Mouse (Mus musculus): ENCODE data around the gene Tecpr1. TPM values are rescaled to one million over a fixed set of nuclear protein-coding genes. Genes with fewer than 3 reads are reported as not detected.

Tecpr1 gene
- polyA plus RNA-seq, 1 experiment from 2014 or later = 27.4 TPM

- no peak overlapping the region for H3K4me2 ChIP-seq (replicated peaks)
- 29% methylated on average over 11 of the region's 11 CpGs for WGBS
- H3K27ac ChIP-seq = no peak overlapping the region
- H3K9me3 ChIP-seq = no peaks in the 10 kb centered on the region
- H3K4me3 ChIP-seq = no peak overlapping the region
- H3K36me3 ChIP-seq = no peaks in the 10 kb centered on the region
- no peak overlapping the region for H3K9ac ChIP-seq
- H3K27me3 ChIP-seq = no peaks in the 10 kb centered on the region
- ATAC-seq (ENCODE audit: insufficient number of reproducible peaks, insufficient read depth, low FRiP score, low TSS enrichment) = no peak
- peaks cover 15% of the 10 kb centered on the region for H3K4me1 ChIP-seq
Observed at GRCm38 (mm10) chr5:144226220-144226619, 2.8 kb upstream of the Tecpr1 start.

DNA sequence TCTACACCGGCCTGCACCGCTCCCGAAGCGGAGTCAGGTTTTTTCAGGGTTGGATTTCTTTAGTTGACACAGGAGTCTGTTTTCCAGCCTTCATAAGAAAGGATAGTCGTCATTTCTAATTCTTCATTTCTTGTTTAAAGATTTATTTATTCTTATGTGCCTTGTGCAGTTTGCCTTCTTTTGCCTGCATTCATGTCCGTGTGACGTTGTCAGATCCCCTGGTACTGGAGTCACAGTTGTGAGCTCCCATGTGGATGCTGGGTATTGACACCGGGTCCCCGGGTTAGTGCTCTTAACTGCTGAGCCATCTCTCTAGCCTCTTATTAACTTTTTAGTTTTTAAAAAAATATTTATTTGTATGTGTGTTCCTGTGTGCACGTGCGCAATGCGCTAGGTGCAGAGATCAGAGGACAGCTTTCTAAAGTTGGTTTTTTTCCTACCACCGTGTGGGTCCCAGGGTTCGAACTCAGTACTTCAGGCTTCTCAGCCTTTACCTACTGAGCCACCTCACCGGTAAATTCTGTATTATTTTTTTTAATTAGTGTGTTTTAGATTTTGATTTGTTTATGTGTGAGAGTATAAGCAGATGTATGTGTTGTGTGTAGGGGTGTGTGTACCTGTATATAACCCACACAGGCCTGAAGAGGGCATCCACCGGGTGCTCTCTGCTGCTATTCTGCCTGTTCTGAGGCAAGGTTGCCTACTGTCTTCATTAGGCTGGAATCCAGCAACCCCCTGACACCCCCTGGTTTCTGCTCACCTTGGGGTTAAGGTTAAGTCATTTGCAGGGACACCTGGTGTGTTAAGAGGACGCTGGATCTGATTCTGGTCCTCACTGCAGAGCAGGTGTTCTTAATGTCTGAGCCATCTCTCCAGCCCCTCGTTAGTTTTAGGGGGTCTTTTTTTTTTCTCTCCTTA lies 743 bp upstream of the Tecpr1 start:
- Histone ChIP-seq H3K9me3 (no peaks in the 10 kb centered on the region), H3K4me1 (peaks cover 15% of the 10 kb centered on the region), H3K36me3 (no peaks in the 10 kb centered on the region), H3K27ac (no peak overlapping the region; the same call in 1 of the 2 replicates), H3K4me2 (replicated peaks) (peak overlapping the region; percentile 86), H3K4me3 (peak overlapping the region; percentile 68), H3K27me3 (no peaks in the 10 kb centered on the region), H3K9ac (peak overlapping the region; percentile 58)
- 23% methylated on average over 18 of the region's 18 CpGs for WGBS
- no peak for ATAC-seq (ENCODE audit: insufficient number of reproducible peaks, insufficient read depth, low FRiP score, low TSS enrichment)

- Histone ChIP-seq H3K36me3 (no peaks in the 10 kb centered on the region), H3K9ac (peak overlapping the region; percentile 58), H3K4me3 (peak overlapping the region; percentile 68), H3K9me3 (no peaks in the 10 kb centered on the region), H3K4me2 (replicated peaks) (peak overlapping the region; percentile 86), H3K27me3 (no peaks in the 10 kb centered on the region), H3K27ac (peak overlapping the region; percentile 13), H3K4me1 (peaks cover 15% of the 10 kb centered on the region)
- peak; percentile 70 for ATAC-seq (ENCODE audit: insufficient number of reproducible peaks, insufficient read depth, low FRiP score, low TSS enrichment)
- WGBS = 2% methylated on average over 25 of the region's 25 CpGs
Observed at GRCm38 (mm10) chr5:144222811-144223502, 458 bp downstream of the Tecpr1 start.

DNA sequence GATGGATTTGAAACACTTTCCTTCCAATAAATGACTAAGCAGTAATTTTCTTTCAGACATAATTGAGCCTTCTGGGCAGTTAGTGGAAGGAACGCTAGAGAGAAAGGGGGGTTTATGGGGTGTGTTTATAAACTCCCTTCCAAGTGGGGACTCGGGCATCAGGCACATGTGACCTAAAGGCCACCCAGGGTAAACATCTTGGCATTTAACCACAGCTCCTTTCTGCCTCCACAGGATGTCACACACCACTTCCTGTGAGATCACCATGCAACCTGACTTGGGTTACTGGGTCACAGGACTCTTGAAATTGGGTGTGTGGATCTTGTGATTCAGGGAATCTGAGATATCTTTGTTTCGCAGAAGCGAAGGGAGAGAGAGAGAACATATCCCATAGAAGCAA lies 2.1 kb downstream of the Tecpr1 start:
- ATAC-seq (ENCODE audit: insufficient number of reproducible peaks, insufficient read depth, low FRiP score, low TSS enrichment) = no peak
- Histone ChIP-seq H3K27me3 (no peaks in the 10 kb centered on the region), H3K9me3 (no peaks in the 10 kb centered on the region), H3K27ac (no peak overlapping the region), H3K36me3 (peaks cover 3% of the 10 kb centered on the region; the same call in 1 of the 2 replicates), H3K4me2 (replicated peaks) (no peak overlapping the region), H3K4me1 (peaks cover 15% of the 10 kb centered on the region), H3K9ac (no peak overlapping the region), H3K4me3 (no peak overlapping the region)
- WGBS = 63% methylated on average over 4 of the region's 4 CpGs

- no peak for ATAC-seq (ENCODE audit: insufficient number of reproducible peaks, insufficient read depth, low FRiP score, low TSS enrichment)
- Histone ChIP-seq H3K27ac (no peak overlapping the region), H3K9ac (no peak overlapping the region), H3K4me3 (no peak overlapping the region), H3K36me3 (peaks cover 4% of the 10 kb centered on the region; the same call in 1 of the 2 replicates), H3K9me3 (no peaks in the 10 kb centered on the region), H3K4me2 (replicated peaks) (no peak overlapping the region), H3K27me3 (no peaks in the 10 kb centered on the region), H3K4me1 (peaks cover 15% of the 10 kb centered on the region)
- 92% methylated on average over 5 of the region's 5 CpGs for WGBS
Observed at GRCm38 (mm10) chr5:144219936-144220335, 3.5 kb downstream of the Tecpr1 start.

GRCm38 (mm10) chr5:144219306-144219705 lies 4.1 kb downstream of the Tecpr1 start:
- Histone ChIP-seq H3K4me1 (peaks cover 13% of the 10 kb centered on the region), H3K27me3 (no peaks in the 10 kb centered on the region), H3K9me3 (no peaks in the 10 kb centered on the region), H3K9ac (no peak overlapping the region), H3K4me3 (no peak overlapping the region), H3K4me2 (replicated peaks) (no peak overlapping the region), H3K27ac (no peak overlapping the region), H3K36me3 (peaks cover 4% of the 10 kb centered on the region; the same call in 1 of the 2 replicates)
- 39% methylated on average over 12 of the region's 12 CpGs for WGBS
- no peak for ATAC-seq (ENCODE audit: insufficient number of reproducible peaks, insufficient read depth, low FRiP score, low TSS enrichment)

- Histone ChIP-seq H3K4me1 (peaks cover 9% of the 10 kb centered on the region), H3K9ac (no peak overlapping the region), H3K27me3 (no peaks in the 10 kb centered on the region), H3K36me3 (peaks cover 10% of the 10 kb centered on the region), H3K4me2 (replicated peaks) (no peak overlapping the region), H3K27ac (no peak overlapping the region), H3K9me3 (no peaks in the 10 kb centered on the region), H3K4me3 (no peak overlapping the region)
- WGBS = 89% methylated on average over 7 of the region's 7 CpGs
- no peak for ATAC-seq (ENCODE audit: insufficient number of reproducible peaks, insufficient read depth, low FRiP score, low TSS enrichment)
Observed at GRCm38 (mm10) chr5:144218061-144218460, 5.4 kb downstream of the Tecpr1 start.

DNA sequence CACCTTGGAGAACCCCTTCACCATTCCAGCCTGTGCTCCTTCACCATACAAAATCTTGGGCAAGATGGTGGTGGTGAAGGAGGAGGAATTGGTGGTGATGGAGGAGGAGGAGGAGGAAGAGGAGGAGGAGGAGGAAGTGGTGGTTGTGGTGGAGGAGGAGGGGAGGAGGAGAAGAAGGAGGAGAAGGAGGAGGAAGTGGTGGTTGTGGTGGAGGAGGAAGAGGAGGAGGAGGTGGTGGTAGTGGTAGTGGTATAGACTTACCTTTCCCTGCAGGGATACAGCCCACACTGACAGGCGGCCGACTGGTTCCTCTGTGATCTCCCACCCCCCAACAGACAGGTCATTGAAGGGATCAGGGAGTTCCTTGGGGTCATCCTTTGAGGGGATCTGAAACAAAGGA lies 7.4 kb downstream of the Tecpr1 start:
- Histone ChIP-seq H3K4me3 (no peak overlapping the region), H3K27me3 (no peaks in the 10 kb centered on the region), H3K9ac (no peak overlapping the region), H3K36me3 (peaks cover 24% of the 10 kb centered on the region), H3K9me3 (no peaks in the 10 kb centered on the region), H3K4me2 (replicated peaks) (no peak overlapping the region), H3K4me1 (no peaks in the 10 kb centered on the region), H3K27ac (no peak overlapping the region)
- 75% methylated on average over 2 of the region's 2 CpGs for WGBS
- ATAC-seq (ENCODE audit: insufficient number of reproducible peaks, insufficient read depth, low FRiP score, low TSS enrichment) = no peak

DNA sequence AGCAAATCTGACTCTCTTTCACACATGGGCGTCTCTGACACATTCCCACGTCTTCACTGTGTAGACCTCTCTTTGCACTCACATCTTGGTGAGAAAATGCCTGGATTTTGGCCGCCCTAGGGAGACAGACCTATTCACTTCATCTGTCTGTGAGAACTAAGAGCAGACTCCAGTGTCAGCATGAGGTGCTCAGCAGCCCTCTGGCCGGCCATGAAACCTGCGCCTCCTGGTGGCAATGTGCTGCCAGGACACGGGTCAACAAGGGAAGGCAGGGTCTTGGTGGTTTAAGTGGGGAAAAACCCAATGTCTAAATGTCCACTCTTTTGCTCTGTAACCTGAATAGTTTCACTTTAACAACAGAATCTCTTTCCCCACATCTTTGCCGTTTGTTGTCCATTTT lies 9.0 kb downstream of the Tecpr1 start:
- no peak for ATAC-seq (ENCODE audit: insufficient number of reproducible peaks, insufficient read depth, low FRiP score, low TSS enrichment)
- H3K4me2 ChIP-seq (replicated peaks) = no peak overlapping the region
- H3K27me3 ChIP-seq = no peaks in the 10 kb centered on the region
- H3K4me1 ChIP-seq = no peaks in the 10 kb centered on the region
- no peak overlapping the region for H3K9ac ChIP-seq
- peaks cover 40% of the 10 kb centered on the region for H3K36me3 ChIP-seq
- H3K9me3 ChIP-seq = no peaks in the 10 kb centered on the region
- 33% methylated on average over 7 of the region's 7 CpGs for WGBS
- H3K27ac ChIP-seq = no peak overlapping the region
- H3K4me3 ChIP-seq = no peak overlapping the region

DNA sequence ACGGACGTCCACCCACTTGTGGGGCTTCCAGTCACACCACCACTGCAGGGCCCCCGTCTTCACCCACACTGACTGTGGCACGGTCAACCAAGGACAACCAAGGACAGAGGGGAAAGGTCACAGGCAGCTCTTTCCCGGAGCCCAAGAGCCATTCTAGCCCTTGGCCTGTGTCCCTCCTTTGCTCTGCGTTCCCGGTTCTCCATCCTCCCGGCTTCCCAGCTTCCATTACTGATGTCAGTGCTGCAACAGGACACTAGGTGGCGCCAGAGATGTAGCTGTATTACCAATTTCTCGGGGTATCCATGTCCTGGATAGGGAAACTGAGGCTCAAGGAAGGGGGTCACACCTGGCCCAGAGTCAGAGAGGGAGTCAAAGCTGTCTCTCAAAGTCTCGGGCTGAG lies 15.9 kb downstream of the Tecpr1 start:
- 47% methylated on average over 11 of the region's 11 CpGs for WGBS
- no peak for ATAC-seq (ENCODE audit: insufficient number of reproducible peaks, insufficient read depth, low FRiP score, low TSS enrichment)

GRCm38 (mm10) chr5:144206069-144206468 lies 17.3 kb downstream of the Tecpr1 start:
- H3K9me3 ChIP-seq = no peaks in the 10 kb centered on the region
- no peak overlapping the region for H3K9ac ChIP-seq
- no peak overlapping the region for H3K4me2 ChIP-seq (replicated peaks)
- H3K27me3 ChIP-seq = no peaks in the 10 kb centered on the region
- no peak overlapping the region for H3K27ac ChIP-seq
- ATAC-seq (ENCODE audit: insufficient number of reproducible peaks, insufficient read depth, low FRiP score, low TSS enrichment) = no peak
- H3K4me1 ChIP-seq = no peaks in the 10 kb centered on the region
- no peak overlapping the region for H3K4me3 ChIP-seq
- 91% methylated on average over 15 of the region's 15 CpGs for WGBS
- peaks cover 52% of the 10 kb centered on the region for H3K36me3 ChIP-seq

More for the DNA sequence above, 15.9 kb downstream of the Tecpr1 start:
- H3K4me3 ChIP-seq = no peak overlapping the region
- H3K27me3 ChIP-seq = no peaks in the 10 kb centered on the region
- H3K9ac ChIP-seq = no peak overlapping the region
- peaks cover 60% of the 10 kb centered on the region for H3K36me3 ChIP-seq
- no peak overlapping the region for H3K4me2 ChIP-seq (replicated peaks)
- H3K4me1 ChIP-seq = no peaks in the 10 kb centered on the region
- no peaks in the 10 kb centered on the region for H3K9me3 ChIP-seq
- H3K27ac ChIP-seq = no peak overlapping the region

GRCm38 (mm10) chr5:144204911-144205310 lies 18.5 kb downstream of the Tecpr1 start:
- 78% methylated on average over 10 of the region's 10 CpGs for WGBS
- H3K4me2 ChIP-seq (replicated peaks) = no peak overlapping the region

More at GRCm38 (mm10) chr5:144204911-144205310, 18.5 kb downstream of the Tecpr1 start:
- no peak overlapping the region for H3K4me3 ChIP-seq
- no peak overlapping the region for H3K27ac ChIP-seq
- H3K27me3 ChIP-seq = no peaks in the 10 kb centered on the region
- H3K9ac ChIP-seq = no peak overlapping the region
- no peaks in the 10 kb centered on the region for H3K4me1 ChIP-seq
- ATAC-seq (ENCODE audit: insufficient number of reproducible peaks, insufficient read depth, low FRiP score, low TSS enrichment) = no peak
- peaks cover 41% of the 10 kb centered on the region for H3K36me3 ChIP-seq
- H3K9me3 ChIP-seq = no peaks in the 10 kb centered on the region

Measured in embryonic facial prominence, embryonic 12.5 days (tissue).